Mouse (Mus musculus) right cerebral cortex, adult 2 months (tissue): Measurements from ENCODE around the gene Bend6.

Experiments used
- DNase-seq, 2 experiments: peaks; one replicate each; pipeline ENCODE4 v3.0.0; 2021 to 2022; ENCODE audit warnings: low spot score in 2 of 2

Bend6 gene

DNA sequence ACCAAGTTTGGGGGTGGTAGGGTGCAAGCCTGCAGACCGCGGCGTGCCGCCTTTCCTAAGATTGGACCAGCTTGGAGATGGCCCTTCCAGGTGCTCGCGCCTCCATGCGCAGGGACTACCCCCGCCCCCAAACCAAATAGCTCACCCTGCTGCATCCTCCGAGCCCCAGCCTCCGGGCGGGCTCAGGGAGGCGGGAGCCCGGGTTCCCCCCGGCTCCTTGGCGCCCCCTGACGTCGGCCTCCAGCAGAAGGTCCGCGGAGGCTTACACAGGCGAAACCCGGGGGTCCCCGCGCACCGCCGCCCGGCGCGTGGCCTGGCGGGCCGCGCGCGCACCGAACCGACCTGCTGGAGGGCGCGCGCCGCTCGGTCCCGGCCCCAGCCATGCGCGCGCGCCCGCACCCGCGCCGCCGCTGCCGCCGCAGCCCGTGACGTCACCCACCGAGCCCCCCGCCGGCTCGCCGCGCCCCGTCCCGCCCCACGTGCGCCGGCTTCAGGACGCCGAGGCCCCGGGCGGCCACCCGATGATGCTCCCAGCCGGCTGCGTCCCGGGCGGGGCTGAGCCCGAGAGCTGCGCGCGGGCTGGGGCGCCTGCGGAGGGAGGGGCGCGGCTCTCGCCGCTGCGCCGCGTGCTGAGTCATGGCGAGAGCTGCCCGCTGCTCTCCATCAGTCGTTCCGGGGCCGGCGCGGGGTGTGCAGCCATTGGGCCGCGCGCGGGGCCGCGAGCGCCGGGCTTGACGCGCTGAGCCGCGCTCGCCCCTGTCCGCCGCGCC, at the start of gene Bend6:
Gene Bend6 (minus strand): TSS at position 396 of the 770 bp plus-strand sequence.
- DNase-seq, result peak; percentile 68 to 70

DNA sequence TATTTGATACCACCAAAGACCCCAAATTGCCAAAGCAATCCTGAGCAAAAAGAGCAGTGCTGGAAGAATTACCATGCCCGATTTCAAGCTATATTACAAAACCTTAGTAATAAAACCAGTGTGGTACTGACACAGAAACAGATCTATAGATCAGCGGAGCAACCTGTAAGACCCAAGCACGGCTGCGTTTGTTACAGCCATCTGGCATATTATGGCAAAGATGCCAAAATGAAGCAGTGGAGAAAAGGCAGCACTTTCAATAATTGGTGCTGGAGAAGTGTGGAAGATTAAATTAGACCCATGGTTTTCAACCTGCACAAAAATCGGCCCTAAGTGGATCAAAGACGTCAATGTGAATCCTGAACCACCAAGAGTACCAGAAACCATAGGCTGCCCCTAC, 48.0 kb upstream of the Bend6 start:
- no peak for DNase-seq

DNA sequence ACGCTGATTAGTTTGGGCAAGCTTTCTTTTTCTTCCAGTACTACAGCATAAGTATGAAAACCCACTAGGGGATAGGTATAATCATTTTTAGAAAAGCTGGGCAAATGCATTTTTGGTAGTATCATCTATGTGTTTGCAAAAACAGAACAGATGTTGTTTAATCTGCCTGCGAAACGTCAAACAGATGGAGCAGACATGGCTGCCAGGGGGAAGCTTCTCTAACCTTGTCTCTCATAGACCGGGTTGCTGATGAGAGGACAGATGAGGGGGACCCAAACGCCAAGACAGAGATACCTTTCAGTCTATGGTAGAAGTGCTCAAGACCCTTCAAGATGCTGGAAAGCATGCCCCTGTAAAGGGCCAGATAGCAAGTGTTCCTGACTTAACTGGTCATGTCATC, 40.9 kb upstream of the Bend6 start:
- no peak for DNase-seq

DNA sequence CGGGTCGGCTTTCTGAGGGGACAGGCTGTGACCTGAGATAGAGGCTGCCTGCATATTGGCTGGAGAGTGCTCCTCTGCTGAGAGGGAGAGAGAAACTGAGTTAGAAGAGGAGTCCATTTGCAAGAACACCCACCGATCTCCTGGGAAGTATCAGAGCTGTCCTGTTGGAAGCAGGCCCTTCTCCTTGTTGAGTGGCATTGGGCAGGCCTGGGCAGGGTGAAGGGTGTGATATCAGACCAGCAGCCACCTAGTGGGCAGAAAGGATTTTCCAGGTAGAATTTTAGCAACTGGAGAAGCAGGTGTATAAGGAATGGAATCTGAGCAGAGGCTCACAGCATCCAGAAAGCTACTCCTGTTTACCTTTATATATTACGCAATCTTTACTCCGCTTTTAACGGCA, 40.2 kb upstream of the Bend6 start:
- no peak for DNase-seq

DNA sequence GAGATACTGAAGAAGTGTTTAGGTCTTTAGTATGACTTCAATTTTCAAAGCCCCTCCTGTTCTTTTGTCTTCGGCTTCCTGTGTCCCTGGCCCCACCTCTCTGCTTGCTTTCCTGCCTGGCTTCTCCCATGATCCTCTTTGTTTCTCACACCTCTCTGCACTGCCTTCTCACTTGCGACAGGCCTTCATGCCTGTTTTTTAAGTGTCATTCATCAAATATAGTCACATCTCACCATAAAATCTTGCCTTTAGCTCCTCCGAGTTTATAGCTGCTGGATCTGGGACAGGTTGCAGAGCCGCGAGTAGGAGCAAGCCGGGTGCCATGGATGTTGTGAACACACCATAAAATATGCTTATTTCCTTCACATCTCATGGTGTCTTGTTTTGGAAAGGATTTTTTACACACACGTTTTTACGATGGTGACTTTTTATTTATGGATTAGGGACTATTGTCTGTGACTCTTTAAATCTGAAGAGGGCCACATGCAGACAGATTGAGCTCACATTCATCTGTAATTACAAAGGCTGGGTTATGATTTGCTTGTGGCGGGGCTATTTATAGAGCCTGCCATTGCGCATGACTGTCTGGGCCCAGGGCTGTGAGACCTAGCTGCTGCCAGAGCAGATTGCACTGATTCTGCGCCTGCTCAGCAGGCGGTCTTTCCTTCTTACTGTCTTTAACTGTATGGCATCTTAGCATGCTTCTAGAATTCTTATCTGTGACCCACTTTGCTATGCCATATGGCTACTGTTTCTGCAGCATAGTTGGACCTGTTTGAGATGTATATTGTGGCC, 39.2 kb upstream of the Bend6 start:
- DNase-seq, result peak; percentile 72 to 78

DNA sequence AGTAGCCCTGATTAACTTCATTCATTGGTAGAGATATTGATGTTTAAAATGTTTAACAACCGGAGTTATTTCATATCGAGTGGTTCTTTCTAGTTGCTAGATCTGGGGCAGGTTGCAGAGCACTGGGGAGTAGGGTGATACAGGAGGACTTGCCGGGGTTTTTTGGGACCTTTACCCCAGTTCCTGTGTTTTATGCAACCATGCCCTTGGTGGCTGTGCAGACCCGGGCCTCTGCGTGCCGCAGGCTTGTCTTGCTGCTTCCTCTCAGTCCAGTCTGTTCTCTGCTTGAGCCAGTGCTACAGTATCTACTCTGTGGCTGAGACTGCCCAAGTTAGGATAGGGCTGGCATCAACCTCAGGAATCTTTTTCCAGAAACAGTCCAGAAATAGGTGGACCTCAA, 38.1 kb upstream of the Bend6 start:
- no peak for DNase-seq

DNA sequence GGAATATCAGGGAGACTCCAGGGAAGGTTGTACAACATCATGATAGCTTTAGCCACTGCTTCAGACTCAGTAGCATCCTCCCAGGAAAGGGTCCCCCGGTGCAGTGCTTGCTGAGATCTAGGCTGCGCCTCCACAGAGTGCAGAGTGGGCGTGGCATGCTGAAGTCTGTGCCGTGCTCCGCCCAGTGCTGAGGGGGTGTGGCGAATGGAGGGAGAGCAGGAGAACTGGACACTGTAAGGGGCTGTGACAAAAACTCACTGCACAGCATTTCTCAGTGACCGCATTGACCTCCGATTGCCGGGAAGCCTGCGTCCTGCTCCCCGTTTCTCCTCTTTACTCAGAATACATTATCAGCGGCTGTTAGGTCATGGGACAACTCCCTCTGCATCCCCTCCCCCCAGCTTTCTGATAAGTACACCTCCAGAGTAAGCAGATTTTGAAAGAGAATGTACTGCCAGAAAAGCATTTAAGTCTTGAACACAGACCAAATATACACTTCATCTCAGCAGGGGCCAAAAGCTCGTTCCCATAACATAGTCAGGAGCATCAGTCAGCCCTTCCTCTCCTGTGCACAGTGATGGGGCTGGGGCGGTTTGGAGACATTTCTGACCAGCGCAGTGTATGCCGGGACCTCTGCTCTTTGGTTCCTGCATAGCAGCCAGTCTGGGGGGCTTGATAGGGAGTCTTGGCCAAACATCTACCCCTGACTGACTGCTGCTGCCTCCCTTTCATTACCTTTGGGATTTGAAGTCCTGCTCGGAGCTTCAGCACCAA, 37.5 kb upstream of the Bend6 start:
- no peak for DNase-seq

DNA sequence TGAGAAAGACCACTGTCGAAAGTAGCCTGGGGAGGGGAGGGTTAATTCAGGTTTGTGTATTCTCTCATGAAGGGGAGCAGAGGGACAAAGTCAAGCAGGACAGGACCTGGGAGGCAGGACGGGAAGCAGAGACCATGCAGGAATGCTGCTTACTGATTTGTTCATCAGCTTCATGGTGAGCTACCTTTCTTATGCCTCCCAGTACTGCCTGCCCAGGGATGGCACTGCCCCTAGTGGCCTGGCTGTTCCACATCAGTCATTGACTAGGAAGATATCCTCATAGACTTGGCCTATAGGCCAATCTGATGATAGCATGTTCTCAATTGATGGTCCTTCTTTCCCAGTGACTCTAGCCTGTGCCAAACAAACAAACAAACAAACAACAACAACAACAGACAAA, 36.3 kb upstream of the Bend6 start:
- DNase-seq, result no peak

DNA sequence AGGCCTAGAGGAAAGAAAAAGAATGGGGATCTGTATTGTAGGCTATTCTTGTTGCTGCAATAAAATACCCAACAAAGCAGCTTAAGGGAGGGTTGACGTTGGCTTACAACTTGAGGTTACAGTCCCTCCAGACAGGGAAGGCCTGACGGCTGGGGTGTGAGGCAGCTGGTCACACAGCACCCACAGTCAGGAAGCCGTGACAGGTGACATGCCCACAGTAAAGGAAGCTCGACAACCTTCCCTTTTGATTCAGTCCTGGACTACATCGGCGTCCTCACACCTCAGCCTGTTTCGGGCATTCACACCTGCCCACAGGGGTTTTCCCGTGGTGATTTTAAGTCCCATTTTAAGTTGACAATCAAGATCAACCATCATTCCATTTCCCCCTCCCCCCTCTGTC, 35.0 kb upstream of the Bend6 start:
- no peak for DNase-seq

DNA sequence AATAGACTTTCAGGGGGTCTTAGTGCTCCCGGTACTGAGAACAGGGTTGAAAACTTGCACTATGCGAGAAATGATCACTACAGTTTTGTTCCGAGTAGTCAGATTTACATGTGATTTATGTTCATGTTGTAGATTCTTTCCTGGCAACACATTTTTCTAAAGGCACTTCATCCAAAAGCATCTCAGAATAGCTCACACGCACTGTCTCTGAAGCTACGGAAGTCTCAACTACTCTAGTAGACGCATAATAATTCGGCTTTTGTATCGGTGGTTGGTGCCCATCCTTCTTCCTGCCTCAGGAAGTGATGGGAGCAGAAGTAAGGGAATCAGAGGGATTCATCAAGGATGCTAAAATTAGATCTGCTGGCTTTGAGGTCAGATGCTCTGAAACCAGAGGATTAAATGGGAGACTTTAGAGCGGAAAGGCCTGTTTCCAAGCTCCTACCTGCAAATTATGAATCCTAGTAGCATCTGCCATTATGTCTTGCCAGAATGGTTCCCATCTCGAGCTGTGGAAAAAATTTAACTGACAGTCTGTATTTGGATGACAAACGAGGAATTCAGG, 32.8 kb upstream of the Bend6 start:
- DNase-seq, result no peak

DNA sequence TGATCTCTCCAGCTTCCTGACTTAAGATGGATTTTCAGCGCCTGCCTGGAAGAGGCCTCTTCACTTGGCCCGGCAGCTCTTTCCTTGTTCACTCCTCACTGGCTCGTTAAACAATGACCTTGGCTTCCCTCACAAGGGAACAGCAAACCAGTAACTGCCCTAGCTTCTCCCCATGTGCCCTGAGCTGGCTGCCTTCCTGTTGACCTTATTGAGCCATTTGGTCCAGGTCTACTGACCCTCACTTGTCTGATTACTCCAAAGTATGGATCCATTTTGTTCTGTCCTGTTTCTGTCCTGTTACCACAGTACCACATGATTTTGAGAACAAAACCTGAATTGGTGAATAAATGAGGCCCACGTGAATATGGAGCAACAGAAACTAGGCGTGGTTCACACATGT, 32.2 kb upstream of the Bend6 start:
- no peak for DNase-seq

DNA sequence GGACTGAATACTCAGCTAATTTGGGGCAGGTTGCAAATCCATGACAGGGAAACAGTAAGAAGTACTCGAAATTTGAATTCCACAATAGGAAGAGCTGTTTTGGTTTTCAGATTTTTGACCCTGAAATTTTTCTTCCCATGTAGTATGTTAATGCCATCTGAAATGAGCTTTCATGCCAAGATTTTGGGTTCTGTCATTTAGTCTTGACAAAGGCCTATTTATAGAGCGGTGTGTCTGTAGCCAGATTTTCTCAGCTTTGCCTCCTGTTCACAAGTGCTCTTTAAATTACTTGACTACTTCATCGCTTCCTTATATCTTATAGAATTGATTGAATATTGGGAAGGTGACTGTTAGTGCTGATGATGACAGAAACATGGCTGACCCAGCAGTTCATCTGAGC, 28.3 kb upstream of the Bend6 start:
- DNase-seq, result no peak

DNA sequence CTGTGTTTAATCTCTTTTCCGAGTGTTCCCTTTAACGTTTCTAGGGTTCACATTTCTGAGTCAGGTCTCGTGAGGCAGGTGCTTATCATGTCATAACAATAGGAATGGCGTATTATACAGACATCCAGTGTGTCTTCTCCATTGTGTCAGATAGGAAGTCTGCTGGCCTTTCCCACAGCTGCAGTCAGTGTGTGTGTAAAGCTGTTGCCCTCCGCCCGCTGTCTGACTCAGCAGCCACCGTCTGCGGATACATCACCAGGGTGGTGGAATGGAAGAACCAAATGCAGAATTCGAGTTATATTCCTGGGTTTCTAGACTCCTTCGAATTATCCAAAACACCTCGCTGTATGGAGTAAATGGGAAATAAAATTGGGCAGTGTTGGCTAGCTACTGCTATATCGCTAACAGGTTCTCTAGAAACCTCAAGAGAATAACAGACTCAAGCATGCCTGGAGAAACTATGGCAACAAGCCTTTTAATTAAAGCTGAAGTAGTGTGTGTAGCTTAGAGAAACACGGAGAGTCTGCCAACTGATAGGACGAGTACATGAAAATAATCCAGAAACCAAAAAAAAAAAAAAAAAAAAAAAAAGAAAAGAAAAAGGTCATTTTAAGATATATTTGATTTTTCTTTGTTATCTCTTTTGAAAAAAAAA, 25.4 kb upstream of the Bend6 start:
- peak; percentile 44 to 55 for DNase-seq

DNA sequence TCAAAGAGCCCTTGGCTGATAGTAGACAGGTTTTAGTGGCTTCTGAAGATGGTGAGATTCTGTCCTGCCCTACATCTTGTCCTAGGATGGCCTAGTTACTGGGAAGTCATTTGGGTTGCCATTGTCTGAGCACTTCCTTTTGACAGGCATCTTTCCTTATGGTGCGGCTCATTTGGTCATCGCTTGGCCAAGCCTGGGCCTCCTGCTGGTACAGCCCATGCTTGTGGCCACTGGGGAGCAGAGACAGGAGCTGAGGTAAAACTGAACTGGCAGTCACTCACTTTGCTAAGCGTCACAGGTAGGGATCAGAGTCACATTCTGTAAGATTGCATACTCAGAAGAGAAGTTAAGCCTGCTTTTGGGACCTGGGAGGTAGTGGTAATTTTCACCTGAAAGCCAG, 24.6 kb upstream of the Bend6 start:
- no peak for DNase-seq

DNA sequence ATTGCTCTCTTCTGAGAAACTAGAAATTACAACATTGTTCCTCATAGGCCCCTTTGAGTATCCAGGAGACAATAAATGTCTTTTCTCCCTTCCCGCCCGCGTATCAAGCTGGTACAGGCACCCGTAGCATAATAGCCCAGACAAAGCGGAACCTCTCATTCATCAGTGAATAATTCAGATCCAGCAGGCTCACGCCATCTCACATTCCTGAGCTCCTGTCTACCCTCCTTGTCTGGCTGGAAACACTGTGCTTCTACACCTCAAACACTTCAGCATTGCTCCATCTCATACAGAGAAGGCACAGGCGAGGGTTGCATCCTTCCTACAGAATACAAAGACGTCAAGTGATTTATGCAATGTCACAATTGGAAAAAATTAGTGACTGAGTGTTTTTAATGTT, 24.2 kb upstream of the Bend6 start:
- no peak for DNase-seq

DNA sequence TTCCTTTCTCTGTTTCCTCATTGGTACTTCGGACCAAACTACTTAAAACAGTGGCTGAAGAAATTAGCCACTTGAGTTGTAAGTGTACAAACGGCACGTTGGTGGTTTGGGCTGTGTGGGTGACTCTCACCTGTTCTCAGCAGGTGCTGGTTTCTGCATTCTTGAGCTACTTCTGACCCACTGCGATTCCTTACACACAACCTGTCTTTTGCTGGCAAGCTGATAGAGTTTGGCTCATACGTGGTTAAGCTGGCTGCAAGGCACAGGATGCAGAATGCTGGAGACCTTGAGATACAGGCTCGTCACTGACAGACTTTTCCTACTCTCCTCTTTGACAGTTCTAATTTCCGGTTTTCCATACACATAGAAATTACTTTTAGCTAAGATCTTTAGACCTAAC, 19.9 kb upstream of the Bend6 start:
- DNase-seq, result no peak

DNA sequence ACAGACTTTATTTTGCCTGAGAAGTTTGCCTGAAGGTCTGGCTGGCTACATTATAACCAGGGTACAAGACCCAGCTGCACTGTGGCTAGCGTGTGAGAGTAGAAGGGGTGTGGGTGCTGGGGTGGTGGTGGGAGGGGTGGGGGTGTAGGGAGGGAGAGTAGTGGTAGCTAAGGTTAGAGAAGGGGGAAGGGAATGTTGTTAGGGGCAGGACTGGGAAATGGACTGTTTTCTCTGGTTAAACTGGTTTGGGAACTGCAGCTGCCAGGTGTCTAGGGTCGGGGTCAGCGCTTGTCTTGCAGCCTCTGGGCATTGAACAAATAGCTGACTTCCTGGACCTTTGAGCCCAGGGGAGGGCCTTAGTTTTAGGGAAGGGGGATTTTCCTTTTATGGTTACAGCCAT, 17.7 kb upstream of the Bend6 start:
- no peak for DNase-seq

DNA sequence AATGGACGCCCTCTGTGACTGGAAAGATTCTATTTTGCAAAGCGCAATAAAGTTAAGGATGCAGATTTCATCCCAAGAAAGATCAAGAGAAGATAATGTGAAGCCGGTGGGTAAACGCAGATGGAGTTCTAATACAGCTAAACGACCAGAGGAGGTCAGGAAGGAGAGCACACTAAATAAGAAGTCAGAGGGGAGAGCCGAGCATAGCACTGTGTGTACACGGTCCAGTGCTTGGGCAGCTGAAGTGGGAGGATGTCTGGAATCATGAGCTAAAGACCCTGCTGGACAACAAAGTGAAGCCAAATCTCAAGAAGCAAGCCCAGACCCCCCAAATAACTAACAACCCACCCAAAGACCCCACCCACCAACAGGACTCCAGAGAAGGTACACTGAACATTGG, 15.4 kb upstream of the Bend6 start:
- DNase-seq, result no peak

DNA sequence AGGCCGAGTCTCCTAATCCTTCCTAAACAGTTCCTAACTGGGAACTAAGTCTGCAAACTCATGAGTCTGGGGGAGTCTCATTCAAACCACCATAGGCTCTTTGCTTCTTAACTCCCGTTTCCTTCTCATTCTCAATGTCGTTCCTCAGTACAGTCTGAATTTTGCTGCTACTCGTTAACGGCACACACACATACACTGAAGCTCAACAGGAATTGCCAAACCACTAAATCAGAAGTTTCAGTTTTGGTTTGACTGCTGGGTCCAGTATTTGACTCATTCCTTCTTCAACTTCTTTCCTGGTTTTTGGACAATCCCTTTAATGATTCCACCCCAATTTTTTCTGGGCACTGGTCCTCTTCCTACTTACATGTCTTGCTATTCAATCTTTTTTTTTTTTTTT, 8.9 kb upstream of the Bend6 start:
- no peak for DNase-seq

DNA sequence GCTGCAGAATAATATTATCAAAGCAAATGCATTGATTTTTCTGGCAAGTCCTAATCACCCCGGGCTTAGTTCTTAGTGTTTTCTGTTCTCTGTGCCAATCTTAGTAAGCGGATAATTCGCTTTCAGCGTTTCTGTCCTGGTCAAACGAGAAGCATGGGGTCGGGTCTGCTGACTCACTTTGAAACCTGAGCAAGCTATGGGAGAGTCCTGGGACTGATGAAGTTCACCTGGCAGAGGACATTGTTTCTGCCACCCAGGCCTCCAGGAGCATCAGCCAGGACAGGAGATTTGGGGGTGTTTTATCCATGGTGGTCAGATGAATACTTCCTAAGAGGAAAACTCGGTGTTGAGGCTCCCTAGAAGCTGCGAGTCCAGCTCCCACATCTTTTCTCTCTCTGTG, 4.0 kb upstream of the Bend6 start:
- no peak for DNase-seq

DNA sequence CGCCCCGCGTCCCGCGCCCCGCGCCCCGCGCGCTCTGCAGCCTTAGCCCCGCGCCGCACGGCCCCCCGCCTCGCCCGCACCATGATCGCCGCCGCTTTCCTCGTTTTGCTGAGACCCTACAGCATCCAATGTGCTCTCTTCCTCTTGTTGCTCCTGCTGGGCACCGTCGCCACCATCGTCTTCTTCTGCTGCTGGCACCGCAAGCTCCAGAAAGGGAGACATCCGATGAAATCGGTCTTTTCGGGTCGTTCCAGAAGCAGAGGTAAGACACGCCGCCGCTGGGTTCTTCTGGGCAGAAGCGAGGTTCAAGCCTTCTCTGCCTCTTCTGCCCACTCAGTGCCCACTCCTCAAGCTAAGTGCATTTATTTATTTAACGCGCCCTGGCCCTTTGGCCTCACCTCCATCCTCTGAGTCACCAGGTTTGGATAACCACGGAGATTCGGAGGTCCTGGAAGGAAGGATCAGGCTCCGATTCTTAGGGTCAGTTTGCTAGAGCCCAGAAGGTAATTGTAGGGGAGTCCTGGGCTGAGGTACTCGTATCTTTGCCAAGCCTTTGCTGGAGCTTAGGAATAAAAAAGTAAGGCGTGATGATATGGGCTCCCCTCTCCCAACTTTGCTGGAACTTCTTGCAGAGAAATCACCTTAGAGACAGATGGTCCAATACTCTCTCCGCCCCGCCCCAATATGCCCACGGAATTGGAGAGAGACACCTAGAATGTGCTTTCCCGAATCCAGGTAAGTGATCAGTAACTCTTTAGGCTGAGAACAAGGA, 761 bp upstream of the Bend6 start, which contains the start of gene Dst:
Gene Dst (plus strand): TSS at position 35 of the 772 bp plus-strand sequence.
- DNase-seq, result peak; percentile 14 to 33
